Mouse (Mus musculus) urinary bladder, postnatal 4 days (tissue): Measurements from ENCODE around the gene Akr1c18.
A peak's percentile ranks its signal among the peaks of the same experiment; 100 is the strongest.
"Not testable (repeated sequence)": the region's sequence is repeated elsewhere in the genome, so short reads cannot be mapped to it uniquely, and the experiment has no call there.

Experiments
- DNase-seq, 2 experiments: peaks; one replicate each; pipeline ENCODE4 v3.0.0; 2021 to 2022; ENCODE audit warnings: low spot score in 2 of 2

The Akr1c18 gene

GRCm38 (mm10) chr13:4150518-4150917 lies at the start of gene Akr1c18:
Akr1c18 (minus strand) TSS chr13:4150654.
- DNase-seq, result no peak

GRCm38 (mm10) chr13:4192511-4192910 lies 42.1 kb upstream of the Akr1c18 start:
- no peak for DNase-seq

DNA sequence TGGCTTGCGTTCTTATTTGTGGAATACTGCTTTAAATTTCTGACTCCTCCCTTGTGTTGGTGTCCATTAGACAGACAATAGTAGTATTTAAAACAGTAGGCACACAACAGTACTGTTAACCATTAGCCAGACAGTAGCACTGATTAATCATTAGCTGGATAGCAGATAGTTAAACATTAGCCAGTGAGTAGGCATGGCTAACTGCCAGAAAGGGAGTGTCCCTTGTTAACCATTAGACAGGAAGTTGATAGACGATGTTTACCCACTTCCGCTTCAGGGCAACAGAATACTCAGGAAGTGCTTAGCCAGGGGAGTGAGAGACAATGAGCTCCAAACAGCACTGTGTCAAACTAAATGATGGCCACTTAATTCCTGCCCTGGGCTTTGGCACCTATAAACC lies 40.5 kb upstream of the Akr1c18 start, which contains the start of gene Akr1c13:
Gene Akr1c13 (plus strand): TSS at position 247 of the 400 bp plus-strand sequence.
- no peak for DNase-seq

DNA sequence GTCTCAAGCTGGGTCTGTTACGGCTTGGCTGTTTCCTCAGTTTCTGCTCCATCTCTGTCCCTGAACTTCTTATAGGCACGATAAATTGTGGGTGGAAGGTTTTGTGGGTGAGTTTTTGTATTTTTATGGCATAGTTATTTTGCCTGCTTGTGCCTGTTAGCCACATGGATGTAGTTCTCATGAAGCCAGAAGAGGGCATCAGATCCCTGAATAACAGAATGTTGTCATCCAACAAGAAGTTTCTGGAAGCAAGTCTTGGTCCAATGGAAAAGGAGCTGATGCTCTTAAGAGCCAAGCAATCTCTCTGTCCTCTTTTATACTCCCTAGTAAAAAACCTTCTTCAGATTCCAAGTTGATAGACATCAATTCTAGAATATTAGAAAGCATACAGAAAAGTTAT lies 37.7 kb upstream of the Akr1c18 start:
- no peak for DNase-seq

DNA sequence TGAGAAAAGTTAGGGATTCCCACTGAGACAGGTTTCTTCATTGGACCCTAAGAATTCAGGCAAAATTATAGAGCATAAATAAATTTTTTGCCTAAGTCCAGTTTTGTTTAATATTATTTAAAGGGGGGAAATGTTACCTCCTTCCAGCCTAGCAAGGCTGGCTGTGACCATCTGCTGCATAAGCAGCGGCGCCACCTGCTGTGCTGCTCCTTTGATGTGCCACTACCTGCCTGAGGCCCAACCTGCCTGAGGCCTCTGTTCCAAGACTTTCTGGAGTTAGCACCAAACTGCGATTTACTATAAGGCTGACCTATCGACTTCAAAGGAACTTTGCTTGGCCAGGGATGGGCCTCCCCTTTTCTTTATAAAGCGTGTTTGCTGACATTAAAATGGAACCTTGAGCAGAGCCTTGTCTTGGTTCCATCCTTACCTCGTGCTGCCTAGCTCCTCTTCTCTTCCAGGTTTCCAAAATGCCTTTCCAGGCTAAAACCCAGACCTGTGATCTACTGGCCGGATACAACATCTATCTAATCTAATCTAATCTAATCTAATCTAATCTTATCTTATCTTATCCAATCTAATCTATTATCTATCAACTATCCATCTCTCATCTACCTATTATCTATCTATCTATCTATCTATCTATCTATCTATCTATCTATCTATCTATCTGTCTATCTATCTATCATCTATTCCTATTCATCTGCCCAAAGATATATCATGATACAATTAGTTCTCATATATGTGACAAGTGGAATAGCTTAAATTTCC lies 36.4 kb upstream of the Akr1c18 start:
- not testable (repeated sequence) for DNase-seq

DNA sequence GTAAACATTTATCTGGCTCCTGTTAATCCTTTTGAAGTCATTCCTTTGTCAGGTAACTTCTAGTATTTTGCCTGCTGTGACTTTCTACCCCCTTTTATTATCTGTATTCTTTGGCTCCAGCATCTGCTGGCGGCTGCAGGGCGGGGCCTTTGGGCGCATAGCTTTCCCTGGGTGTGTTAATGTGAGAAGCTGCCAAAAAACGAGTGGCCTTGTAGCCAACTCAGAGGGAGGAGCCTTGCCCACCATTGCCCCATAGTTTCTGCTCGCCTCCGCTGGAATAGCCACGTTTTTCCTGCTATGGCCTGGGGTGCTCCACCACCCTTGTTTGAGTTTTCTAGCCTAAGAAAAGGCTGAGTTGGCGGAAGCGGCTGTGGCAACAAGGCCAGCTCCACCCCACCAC lies 32.7 kb upstream of the Akr1c18 start:
- DNase-seq, result no peak

DNA sequence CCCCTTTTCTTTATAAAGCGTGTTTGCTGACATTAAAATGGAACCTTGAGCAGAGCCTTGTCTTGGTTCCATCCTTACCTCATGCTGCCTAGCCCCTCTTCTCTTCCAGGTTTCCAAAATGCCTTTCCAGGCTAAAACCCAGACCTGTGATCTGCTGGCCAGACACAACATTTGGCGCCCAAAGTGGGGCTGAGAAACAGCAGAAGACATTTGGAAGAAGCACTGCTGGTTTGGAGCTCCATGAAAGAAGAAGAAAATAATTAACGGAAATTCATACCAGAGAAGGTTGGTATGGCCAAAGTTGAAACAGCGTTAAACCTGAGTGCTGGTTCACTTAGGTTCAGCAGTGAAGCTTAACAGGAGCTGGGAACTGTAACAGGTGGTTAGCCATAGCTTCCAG lies 30.9 kb upstream of the Akr1c18 start:
- not testable (repeated sequence) for DNase-seq

GRCm38 (mm10) chr13:4172978-4173377 lies 22.5 kb upstream of the Akr1c18 start:
- DNase-seq, result no peak

- no peak for DNase-seq
Observed at GRCm38 (mm10) chr13:4168006-4168405, 17.6 kb upstream of the Akr1c18 start.

DNA sequence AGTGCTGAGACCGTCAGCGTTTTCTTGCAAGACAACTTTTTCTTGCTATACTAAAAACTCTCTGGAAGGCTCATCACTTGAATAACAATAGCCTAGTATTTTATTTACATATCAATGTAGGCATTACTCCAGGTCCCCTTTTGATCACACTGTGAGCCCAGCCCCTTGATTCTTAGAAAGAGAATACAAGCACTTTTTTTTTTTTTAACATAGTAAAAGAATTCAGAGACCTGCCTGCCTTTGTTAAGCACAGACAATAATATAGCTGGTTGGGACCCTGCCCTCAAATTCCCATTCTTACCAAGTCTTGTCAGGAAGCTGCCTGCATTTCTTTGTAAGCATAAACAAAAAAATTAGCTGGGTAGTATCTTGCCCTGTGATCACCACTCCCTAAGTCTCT lies 4.8 kb upstream of the Akr1c18 start:
- DNase-seq, result no peak

DNA sequence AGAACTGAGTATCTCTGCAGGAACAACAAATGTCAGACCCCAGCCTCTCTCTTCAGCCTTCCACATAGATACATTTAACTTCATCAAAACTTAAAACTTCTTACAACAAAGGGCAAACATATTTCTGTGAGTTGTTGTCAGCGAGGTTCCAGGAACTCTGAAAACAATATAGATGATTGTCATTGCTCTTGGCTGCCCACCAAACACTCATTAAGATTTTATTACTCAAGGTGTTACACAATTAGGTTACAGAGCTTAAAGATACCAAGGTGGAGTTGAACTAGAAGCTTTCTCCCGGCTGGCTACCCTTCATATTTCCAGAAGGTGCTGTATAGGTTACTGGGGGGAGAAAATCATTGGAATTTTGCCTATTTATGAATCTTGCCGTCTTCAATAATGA lies 3.1 kb upstream of the Akr1c18 start:
- DNase-seq, result no peak

- DNase-seq, result no peak
Observed at GRCm38 (mm10) chr13:4152908-4153307, 2.5 kb upstream of the Akr1c18 start.

- DNase-seq, result no peak
Observed at GRCm38 (mm10) chr13:4144261-4144660, 6.2 kb downstream of the Akr1c18 start.

DNA sequence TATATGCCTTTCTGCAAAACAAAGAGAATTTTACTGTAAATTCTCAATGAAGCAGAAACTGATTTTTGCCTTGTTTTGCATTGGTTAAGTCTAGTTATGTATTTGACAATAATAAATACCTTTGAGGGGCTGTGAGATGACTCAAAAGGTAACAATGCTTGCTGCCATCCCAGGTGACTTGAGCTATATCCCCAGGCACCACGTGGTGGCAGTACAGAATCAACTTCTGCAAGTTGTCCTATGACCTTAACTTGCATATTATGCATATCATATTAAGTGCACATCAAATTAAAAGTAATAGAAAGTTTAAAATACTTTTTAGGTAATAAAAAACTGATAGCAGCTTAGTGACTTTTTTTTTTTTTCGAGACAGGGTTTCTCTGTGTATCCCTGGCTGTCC lies 17.4 kb downstream of the Akr1c18 start:
- DNase-seq, result no peak

- no peak for DNase-seq
Observed at GRCm38 (mm10) chr13:4131721-4132120, 18.7 kb downstream of the Akr1c18 start.

- no peak for DNase-seq
Observed at GRCm38 (mm10) chr13:4131317-4131716, 19.1 kb downstream of the Akr1c18 start.

DNA sequence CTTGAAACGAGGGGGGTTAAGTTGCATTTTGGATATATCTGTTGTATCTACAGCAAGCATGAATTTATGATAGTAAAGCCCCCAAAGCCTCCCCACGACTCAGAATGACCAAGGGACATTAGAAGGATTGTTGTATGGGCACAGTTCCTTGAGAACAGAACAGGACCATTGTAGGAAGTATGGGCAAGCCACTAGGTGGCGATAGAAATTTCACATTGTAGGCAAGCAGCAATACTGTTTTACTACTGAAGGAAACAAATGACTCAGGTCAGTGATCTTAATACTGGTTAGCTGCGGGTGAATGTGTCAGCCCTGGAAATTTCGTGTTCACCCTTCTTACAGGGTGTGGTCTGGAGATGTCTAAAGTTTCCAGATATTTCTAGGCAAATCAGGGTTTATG lies 21.4 kb downstream of the Akr1c18 start:
- DNase-seq, result no peak

DNA sequence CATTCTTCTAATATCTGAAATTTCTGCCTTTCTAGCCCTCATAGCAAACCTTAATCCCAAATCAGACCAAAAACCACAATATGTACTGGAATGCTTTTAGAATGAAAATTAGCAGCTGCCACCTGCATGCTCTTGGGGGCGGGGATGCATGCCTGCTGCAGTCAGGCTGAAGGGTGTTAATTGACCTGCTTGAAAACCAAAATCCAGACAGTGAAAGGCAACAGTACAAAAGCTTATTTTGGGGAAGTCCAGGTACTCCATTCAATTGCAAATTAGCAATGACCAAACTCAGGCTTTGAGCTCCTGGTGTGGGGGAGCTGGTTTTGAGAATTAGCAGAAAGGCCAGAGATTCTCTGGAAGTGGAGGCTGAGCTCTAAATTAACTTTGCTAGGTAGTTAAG lies 24.6 kb downstream of the Akr1c18 start:
- not testable (repeated sequence) for DNase-seq

GRCm38 (mm10) chr13:4124471-4124870 lies 26.0 kb downstream of the Akr1c18 start:
- not testable (repeated sequence) for DNase-seq

DNA sequence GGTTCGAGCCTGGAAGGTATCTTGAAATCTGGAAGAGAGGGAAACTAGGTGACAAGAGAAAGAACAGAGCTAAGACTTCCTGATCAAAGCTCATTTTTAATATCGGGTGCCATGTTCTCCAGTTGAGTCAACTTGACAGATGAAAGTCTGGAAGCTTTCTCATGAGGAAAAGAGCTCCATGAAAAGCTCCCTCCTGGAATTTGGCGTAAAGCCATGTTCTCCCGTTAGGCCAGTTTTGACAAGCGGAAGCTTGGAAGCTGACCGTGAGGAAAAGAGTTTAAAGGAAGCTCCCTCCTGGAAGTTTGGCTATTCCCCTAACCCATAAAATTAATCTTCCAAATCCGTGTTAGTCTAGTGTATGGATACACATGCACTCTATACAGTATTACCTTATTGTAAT lies 27.3 kb downstream of the Akr1c18 start:
- no peak for DNase-seq

DNA sequence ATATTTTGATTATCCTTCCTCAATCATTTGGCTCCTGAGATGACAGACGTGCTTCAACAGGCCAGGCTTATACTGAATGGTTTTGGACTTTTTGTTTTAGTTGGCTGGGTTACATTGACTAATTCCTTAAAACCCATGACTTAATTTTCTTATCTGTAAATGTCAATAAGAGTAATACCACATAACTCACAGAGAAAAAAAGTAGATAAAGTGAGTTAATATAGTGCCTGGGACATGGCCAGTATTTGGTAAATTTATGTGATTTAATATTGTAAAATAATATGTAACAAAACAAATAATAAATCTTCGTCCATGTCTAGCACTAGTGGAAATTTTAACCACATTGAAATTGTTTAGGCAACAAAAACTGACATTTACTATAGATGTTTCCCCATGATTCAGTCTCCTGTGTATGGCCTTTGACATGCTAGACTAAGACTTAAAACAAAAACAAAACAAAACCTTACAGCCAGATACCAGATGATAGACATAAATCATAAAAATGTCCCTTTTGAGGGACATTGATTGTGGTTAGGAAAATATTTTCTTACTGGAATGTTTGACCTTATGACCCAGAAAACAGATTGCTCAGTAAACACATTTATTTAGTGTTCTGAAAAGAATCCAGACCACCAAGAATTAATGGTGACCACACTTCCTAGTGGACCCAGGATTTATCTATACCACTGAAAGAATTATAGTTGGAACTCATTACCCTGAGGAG lies 31.1 kb downstream of the Akr1c18 start:
- DNase-seq, result no peak

DNA sequence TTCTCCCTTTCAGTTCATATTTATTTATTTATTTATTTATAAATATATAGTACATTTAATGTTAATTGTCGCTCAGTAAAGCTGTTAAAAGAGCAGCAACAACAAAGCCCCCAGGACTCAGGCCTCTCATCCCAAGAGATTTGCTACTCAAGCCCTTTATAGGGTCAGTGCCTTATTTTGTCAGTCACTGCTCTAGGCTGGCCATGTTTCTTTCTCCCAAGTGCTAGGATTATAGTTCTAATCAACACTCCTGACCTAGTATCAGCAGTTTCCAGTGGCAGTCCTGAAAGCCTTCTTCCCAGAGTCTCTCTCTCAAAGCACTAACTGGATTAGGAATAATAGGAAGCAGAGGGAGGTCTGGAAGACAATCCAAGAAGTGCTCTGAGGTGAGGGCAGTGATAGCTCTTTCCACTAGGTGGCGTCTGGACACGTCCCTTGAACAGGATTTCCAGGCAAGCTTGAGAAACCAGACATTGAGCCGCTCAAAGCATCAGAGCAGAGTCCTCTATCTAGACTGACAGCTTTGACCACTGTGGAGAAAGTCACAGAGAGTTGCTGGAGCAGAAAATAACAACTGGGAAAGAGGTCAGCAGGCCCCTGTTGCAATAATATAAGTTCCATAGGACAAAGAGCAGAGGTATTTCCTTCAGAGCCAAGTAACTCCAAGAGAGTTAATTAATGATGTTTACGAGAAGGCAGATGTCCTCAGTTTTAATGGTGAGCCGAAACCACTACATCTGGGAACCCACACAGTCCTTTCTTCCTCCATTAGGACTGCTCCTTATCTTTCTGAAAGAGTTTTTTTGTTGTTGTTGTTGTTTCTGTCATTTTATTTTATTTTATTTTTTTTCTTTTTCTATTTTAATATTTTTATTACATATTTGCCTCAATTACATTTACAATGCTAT lies 39.9 kb downstream of the Akr1c18 start:
- DNase-seq, result peak in 1 of 2 experiments; percentile 22
